Mouse (Mus musculus): ENCODE results near the gene Rplp0. TPM values are rescaled to one million over a fixed set of nuclear protein-coding genes. Genes with fewer than 3 reads are reported as not detected.

The Rplp0 gene
- polyA plus RNA-seq, 1 experiment from 2014 or later: 869 TPM

GRCm38 (mm10) chr5:115529742-115530446 is 29.4 kb upstream of the Rplp0 start:
- Histone ChIP-seq H3K4me2 (no peak overlapping the region), H3K36me3 (no peaks in the 10 kb centered on the region)

GRCm38 (mm10) chr5:115530447-115530809 is 28.8 kb upstream of the Rplp0 start:
- 56% methylated on average over 8 of the region's 8 CpGs for WGBS
- Histone ChIP-seq H3K4me2 (no peak overlapping the region), H3K4me1 (replicated peaks) (peaks cover 64% of the 10 kb centered on the region), H3K9ac (no peak overlapping the region; the same call in 1 of the 2 replicates), H3K4me3 (no peak overlapping the region), H3K36me3 (no peaks in the 10 kb centered on the region), H3K27me3 (no peaks in the 10 kb centered on the region), H3K27ac (replicated peaks) (peak overlapping the region; percentile 79), H3K9me3 (no peaks in the 10 kb centered on the region)
- no peak for ATAC-seq (ENCODE audit: low read depth)

More at GRCm38 (mm10) chr5:115529742-115530446, 29.4 kb upstream of the Rplp0 start:
- H3K27ac ChIP-seq (replicated peaks): peak overlapping the region; percentile 79
- H3K27me3 ChIP-seq: no peaks in the 10 kb centered on the region
- 69% methylated on average over 7 of the region's 7 CpGs for WGBS
- no peak for ATAC-seq (ENCODE audit: low read depth)
- peaks cover 64% of the 10 kb centered on the region for H3K4me1 ChIP-seq (replicated peaks)
- H3K9me3 ChIP-seq: no peaks in the 10 kb centered on the region
- H3K4me3 ChIP-seq: no peak overlapping the region
- no peak overlapping the region for H3K9ac ChIP-seq

DNA sequence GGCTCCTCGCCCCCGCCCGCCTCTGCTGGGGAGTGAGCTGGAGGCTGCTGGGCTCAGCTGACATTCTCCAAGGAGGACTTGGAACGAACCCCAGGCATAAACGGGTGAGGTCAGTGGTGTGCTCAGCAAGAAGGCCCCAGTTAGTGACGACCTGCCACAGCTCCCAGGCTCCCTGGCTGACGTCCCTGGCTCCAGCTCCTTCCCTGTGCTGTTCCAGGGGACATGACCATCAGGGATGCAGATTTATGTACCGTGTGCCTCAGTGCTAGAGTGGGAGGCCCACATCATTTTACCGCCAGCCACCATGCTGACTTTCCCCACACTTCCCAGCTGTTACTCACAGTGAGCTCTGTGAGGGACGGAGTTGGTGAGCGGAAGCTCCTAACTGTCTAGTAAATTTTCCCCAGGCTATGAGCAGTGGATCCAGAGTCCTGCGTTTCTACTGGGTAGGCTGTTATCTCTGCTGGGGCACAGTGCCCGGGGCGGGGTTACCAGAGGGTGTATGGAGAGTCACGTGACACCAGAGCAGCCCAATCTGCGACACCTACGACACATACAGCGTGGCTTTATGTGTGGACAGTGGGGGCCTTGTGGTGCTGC is 27.5 kb upstream of the Rplp0 start:
- H3K4me3 ChIP-seq: no peak overlapping the region
- peak; percentile 55 for ATAC-seq (ENCODE audit: low read depth)
- peaks cover 67% of the 10 kb centered on the region for H3K4me1 ChIP-seq (replicated peaks)
- peak overlapping the region; percentile 41; the same call in 1 of the 2 replicates for H3K9ac ChIP-seq
- no peaks in the 10 kb centered on the region for H3K36me3 ChIP-seq
- peak overlapping the region; percentile 22; the same call in 1 of the 2 replicates for H3K4me2 ChIP-seq
- H3K27me3 ChIP-seq: no peaks in the 10 kb centered on the region
- H3K9me3 ChIP-seq: no peaks in the 10 kb centered on the region
- H3K27ac ChIP-seq (replicated peaks): peak overlapping the region; percentile 79
- WGBS: 35% methylated on average over 18 of the region's 18 CpGs

GRCm38 (mm10) chr5:115534290-115534731 is 25.0 kb upstream of the Rplp0 start:
- Histone ChIP-seq H3K9ac (no peak overlapping the region; the same call in 1 of the 2 replicates), H3K27ac (replicated peaks) (0 out of 2 replicates have a peak overlapping the region, but pooled peaks have one; percentile 33), H3K9me3 (no peaks in the 10 kb centered on the region), H3K36me3 (no peaks in the 10 kb centered on the region), H3K4me1 (replicated peaks) (peaks cover 76% of the 10 kb centered on the region), H3K4me3 (no peak overlapping the region), H3K4me2 (0 out of 2 replicates have a peak overlapping the region, but pooled peaks have one; percentile 7), H3K27me3 (no peaks in the 10 kb centered on the region)
- whole genome bisulfite sequencing: 30% methylated on average over 16 of the region's 16 CpGs
- no peak for ATAC-seq (ENCODE audit: low read depth)

- Histone ChIP-seq H3K4me3 (no peak overlapping the region), H3K9me3 (no peaks in the 10 kb centered on the region), H3K27ac (replicated peaks) (no peak overlapping the region), H3K4me2 (no peak overlapping the region), H3K36me3 (no peaks in the 10 kb centered on the region), H3K9ac (no peak overlapping the region), H3K4me1 (replicated peaks) (peaks cover 70% of the 10 kb centered on the region), H3K27me3 (no peaks in the 10 kb centered on the region)
- ATAC-seq (ENCODE audit: low read depth): no peak
- 55% methylated on average over 8 of the region's 8 CpGs for WGBS
Measured at GRCm38 (mm10) chr5:115534856-115535255, 24.4 kb upstream of the Rplp0 start.

GRCm38 (mm10) chr5:115535635-115536034 is 23.6 kb upstream of the Rplp0 start:
- H3K4me1 ChIP-seq (replicated peaks): peaks cover 62% of the 10 kb centered on the region

DNA sequence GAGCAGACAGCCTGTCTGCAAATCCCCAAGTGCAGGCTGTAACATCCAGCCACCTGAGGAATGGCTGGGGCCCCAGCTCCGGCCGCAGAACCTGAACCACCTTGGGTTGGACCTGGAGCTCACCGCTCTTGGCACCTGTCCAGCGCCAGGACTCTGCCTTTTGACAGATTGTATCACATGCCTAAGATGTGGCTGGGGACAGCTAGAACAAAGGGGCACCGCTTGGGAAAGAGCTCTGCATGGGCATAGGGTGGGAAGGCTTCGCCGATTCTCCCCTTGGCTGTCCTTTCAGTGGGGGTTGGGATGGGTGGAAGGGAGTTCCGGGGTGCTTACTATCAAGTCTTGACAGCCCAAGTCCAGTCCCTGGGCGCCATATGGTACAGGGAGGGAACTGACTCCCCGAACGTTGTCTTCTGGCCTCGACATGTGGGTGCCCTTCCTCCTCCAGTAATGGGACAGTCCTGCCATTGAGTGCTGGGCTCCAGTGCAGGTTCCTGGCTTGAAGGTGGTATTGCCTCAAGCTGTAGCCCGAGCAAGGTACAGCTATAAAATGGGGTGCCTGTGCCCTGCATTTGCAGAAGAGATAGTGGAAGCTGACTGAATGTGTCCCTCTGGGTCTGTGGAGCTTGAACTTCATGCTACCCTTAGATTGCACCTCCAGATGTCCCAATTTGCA is 21.1 kb upstream of the Rplp0 start:
- no peaks in the 10 kb centered on the region for H3K36me3 ChIP-seq
- no peak overlapping the region; the same call in 1 of the 2 replicates for H3K27ac ChIP-seq (replicated peaks)
- 74% methylated on average over 13 of the region's 13 CpGs for WGBS
- no peaks in the 10 kb centered on the region for H3K9me3 ChIP-seq
- 0 out of 2 replicates have a peak overlapping the region, but pooled peaks have one; percentile 26 for H3K9ac ChIP-seq
- H3K4me2 ChIP-seq: 0 out of 2 replicates have a peak overlapping the region, but pooled peaks have one; percentile 13
- H3K27me3 ChIP-seq: no peaks in the 10 kb centered on the region
- peaks cover 54% of the 10 kb centered on the region for H3K4me1 ChIP-seq (replicated peaks)
- H3K4me3 ChIP-seq: no peak overlapping the region
- peak; percentile 26; the same call in 1 of the 2 replicates for ATAC-seq (ENCODE audit: low read depth)

More at GRCm38 (mm10) chr5:115535635-115536034, 23.6 kb upstream of the Rplp0 start:
- Histone ChIP-seq H3K9ac (peak overlapping the region; percentile 3; the same call in 1 of the 2 replicates), H3K9me3 (no peaks in the 10 kb centered on the region), H3K36me3 (no peaks in the 10 kb centered on the region), H3K27ac (replicated peaks) (no peak overlapping the region), H3K4me3 (no peak overlapping the region), H3K4me2 (no peak overlapping the region), H3K27me3 (no peaks in the 10 kb centered on the region)
- 32% methylated on average over 7 of the region's 7 CpGs for WGBS
- no peak for ATAC-seq (ENCODE audit: low read depth)

DNA sequence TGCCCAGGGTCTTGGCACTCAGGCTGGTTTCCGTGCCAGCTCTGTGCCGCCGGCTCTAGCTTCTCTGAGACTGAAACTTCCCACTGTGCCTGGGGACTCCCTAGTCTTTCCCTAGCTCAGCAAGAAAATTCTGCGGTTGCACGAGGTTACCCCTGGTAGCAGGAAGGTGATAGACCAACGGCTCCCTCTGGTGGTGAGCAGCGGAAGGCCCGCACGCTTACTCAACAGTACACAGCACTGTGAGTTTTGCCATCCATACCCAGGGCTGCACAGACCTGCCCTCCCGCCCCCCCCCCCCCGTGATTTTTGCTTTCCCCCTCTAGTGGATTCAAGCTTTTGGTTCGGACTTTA is 20.6 kb upstream of the Rplp0 start:
- H3K9me3 ChIP-seq: no peaks in the 10 kb centered on the region
- 2% methylated on average over 12 of the region's 12 CpGs for WGBS
- H3K27ac ChIP-seq (replicated peaks): no peak overlapping the region; the same call in 1 of the 2 replicates
- no peaks in the 10 kb centered on the region for H3K36me3 ChIP-seq
- ATAC-seq (ENCODE audit: low read depth): peak; percentile 80
- 0 out of 2 replicates have a peak overlapping the region, but pooled peaks have one; percentile 26 for H3K9ac ChIP-seq
- H3K4me3 ChIP-seq: no peak overlapping the region
- H3K4me2 ChIP-seq: 0 out of 2 replicates have a peak overlapping the region, but pooled peaks have one; percentile 13
- H3K27me3 ChIP-seq: no peaks in the 10 kb centered on the region
- H3K4me1 ChIP-seq (replicated peaks): peaks cover 56% of the 10 kb centered on the region

DNA sequence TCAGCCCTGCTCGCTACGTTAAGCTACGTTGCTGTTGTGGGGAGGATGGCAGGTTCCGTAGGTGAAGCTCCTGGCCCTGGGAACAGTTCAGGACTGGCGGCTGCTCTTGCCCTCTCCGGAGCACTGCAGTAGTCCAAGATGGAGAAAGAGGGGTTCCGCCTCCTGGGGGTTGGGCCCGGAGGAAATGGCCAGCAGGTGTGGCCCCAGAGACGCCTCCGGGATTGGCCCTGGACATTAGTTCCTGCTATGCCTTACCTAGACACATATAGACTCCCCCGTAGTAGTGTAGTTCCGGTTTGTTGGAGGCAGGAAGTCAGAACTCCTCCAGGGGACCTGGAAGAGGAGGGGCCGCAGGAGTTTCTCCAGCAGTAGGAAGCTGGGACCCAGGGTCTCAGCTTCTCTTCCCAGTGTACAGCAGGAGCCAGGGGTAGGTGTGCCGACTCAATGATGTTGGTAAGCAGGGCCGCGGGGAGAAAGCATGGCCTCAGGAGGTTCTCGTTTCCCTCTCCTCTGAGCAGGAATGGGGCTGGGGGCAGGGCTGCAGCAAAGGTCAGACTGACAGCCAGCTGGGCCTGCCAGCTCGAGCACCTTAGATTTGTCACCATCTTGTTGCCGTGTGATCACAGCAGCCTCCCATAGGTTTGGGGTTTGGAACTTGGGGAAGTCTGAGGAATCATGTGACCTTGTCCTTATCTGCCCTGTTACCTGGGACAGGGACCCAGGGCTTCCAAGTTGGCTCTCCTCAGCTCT is 16.5 kb upstream of the Rplp0 start:
- Histone ChIP-seq H3K4me3 (no peak overlapping the region), H3K9me3 (no peaks in the 10 kb centered on the region), H3K27ac (replicated peaks) (peak overlapping the region; percentile 54), H3K27me3 (no peaks in the 10 kb centered on the region), H3K36me3 (peaks cover 29% of the 10 kb centered on the region), H3K4me1 (replicated peaks) (peaks cover 57% of the 10 kb centered on the region), H3K9ac (peak overlapping the region; percentile 22), H3K4me2 (0 out of 2 replicates have a peak overlapping the region, but pooled peaks have one; percentile 7)
- 62% methylated on average over 19 of the region's 19 CpGs for WGBS
- no peak for ATAC-seq (ENCODE audit: low read depth)

DNA sequence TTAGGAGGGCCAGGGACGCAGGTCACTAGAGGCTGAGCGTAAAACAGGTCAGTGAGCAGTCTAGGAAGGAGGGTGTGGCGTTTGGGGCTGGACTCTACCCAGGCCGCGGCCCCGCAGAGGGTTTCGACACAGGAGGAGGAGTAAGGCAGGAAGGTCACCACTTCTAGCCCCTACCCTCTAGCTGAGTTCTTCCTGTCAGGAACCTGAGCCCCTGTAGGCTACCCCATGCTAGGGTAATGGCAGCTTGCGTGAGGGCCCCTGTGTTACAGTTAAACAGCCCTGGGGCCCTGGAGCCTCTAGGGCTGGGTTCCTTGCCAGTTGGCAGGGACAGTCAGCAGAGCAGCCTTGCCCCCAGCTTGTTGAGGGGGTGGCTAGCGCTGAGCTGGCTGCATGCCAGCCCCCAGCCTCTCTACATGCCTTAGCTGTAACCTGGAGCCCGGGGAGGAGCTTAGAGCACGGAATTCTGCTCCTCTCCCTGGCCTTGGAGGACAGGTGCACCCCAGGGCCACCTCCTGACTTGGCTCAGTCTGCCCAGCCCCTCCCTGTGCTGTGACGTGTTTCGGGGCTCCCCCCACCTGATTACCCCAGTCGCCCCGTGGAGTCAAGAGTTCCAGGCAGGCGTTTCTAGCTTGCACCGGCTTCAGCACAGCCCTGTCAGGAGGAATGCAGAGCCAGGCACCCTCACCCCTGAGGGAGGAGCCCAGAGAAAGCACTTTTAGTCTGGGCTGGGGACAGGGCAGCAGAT is 15.6 kb upstream of the Rplp0 start:
- 63% methylated on average over 17 of the region's 17 CpGs for WGBS
- no peaks in the 10 kb centered on the region for H3K27me3 ChIP-seq
- no peaks in the 10 kb centered on the region for H3K9me3 ChIP-seq
- peak; percentile 72 for ATAC-seq (ENCODE audit: low read depth)
- H3K36me3 ChIP-seq: peaks cover 36% of the 10 kb centered on the region
- peak overlapping the region; percentile 54 for H3K27ac ChIP-seq (replicated peaks)
- H3K4me1 ChIP-seq (replicated peaks): peaks cover 49% of the 10 kb centered on the region
- peak overlapping the region; percentile 13; the same call in 1 of the 2 replicates for H3K4me2 ChIP-seq
- no peak overlapping the region for H3K4me3 ChIP-seq
- H3K9ac ChIP-seq: peak overlapping the region; percentile 49; the same call in 1 of the 2 replicates
